Mouse (Mus musculus) bone marrow macrophage, adult 2 months (primary cell): ENCODE results near the gene Exoc6b. TPM values are rescaled to one million over a fixed set of nuclear protein-coding genes. Genes with fewer than 3 reads are reported as not detected.
"Not testable (repeated sequence)": the region's sequence is repeated elsewhere in the genome, so short reads cannot be mapped to it uniquely, and the experiment has no call there.

Experiments used
- H3K27ac ChIP-seq: 2 replicates; pipeline ENCODE4 v1.5.1; 2012; ENCODE audit warnings: low read depth, low read length; ENCODE audit not compliant: insufficient read depth
- H3K4me1 ChIP-seq: 2 replicates; pipeline ENCODE4 v1.6.1; 2012; ENCODE audit warnings: low read length; ENCODE audit not compliant: control insufficient read depth, insufficient read depth
- H3K4me3 ChIP-seq: 2 replicates; pipeline ENCODE4 v1.5.1; 2012; ENCODE audit warnings: mild to moderate bottlenecking, low read length, moderate library complexity; ENCODE audit not compliant: insufficient read depth
- CTCF ChIP-seq: IDR thresholded peaks from 2 replicates; pipeline ENCODE4 v1.5.1; 2012; ENCODE audit warnings: low read depth, mild to moderate bottlenecking, low read length, moderate library complexity
- POLR2A ChIP-seq: IDR thresholded peaks from 2 replicates; pipeline ENCODE4 v1.6.1; 2012; ENCODE audit warnings: mild to moderate bottlenecking, low read depth, low read length, borderline replicate concordance
- polyA plus RNA-seq: library from polyadenylated mRNA; stranded (reverse); fragments of >200 nt; gene quantifications from 2 replicates; pipeline ENCODE4 v1.2.4, GENCODE M21; 2012; ENCODE audit not compliant: missing spikeins, insufficient read depth, insufficient read length

Gene Exoc6b
- polyA plus RNA-seq, 1 experiment, result 18.8 TPM

DNA sequence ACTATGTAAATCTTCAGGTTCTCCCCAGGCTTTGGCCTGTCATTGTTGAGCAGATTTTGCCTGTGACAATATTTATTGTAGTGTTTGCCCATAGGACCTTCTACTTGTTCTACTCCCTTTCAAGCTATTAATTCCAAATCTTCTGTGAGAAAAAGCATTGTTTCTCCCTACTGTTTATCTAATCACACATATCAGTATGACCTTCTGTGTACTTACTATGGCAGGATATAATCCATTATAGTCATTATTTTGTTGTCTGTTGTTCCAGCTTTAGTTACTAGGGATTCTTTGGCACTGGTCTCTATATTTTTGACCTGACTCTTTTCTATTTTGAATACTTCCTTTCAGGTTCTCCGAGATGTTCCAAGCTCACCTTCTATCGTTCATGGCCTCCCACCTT, 442.9 kb downstream of the Exoc6b start:
- Histone ChIP-seq H3K4me3 (no peak overlapping the region), H3K27ac (no peak overlapping the region), H3K4me1 (peaks cover 18% of the 10 kb centered on the region)
- TF ChIP-seq CTCF, result no peak
- no peak for TF ChIP-seq POLR2A

DNA sequence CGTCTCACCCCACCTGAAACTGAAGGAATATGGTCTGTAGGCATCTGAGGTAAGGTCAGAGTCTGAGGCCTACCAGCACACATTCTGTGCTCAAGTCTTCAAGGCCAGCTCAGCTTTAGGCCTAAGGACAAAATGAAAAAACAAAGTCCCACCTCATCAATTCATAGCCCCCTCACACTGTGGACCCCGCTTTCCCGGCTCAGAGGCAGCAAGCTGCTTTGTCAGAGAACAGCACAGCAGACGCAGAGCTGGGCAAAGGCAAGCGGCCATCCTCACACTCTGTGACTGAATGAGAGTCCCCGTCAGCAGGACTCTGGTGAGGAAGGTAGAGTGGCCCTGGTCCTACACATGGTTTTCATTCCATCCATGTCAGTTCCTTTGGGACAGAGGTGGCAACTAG, 450.1 kb downstream of the Exoc6b start:
- no peak overlapping the region for H3K4me3 ChIP-seq
- H3K27ac ChIP-seq, result no peak overlapping the region
- TF ChIP-seq POLR2A (no peak), CTCF (no peak)
- H3K4me1 ChIP-seq, result peaks cover 18% of the 10 kb centered on the region

DNA sequence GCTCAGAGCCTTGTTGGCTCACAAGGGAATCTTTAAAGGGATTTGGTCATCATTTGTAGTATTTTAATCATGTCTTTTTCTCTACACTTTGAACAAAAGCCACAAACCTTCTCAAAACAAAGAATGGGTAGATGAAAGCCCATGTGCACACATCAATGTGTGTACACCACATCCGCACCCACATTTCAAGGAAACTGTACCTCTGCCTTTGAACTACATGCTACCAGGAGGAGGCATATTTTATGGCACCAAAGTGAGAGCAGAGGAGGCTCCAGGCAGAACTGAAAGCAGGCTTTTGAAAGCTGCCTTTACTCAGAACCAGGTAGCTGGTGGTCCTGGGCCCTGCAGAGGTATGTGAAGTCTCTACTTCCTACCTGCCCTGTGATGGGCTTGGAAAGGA, 452.3 kb downstream of the Exoc6b start:
- TF ChIP-seq CTCF (no peak), POLR2A (no peak)
- Histone ChIP-seq H3K27ac (no peak overlapping the region), H3K4me1 (no peaks in the 10 kb centered on the region), H3K4me3 (no peak overlapping the region)

DNA sequence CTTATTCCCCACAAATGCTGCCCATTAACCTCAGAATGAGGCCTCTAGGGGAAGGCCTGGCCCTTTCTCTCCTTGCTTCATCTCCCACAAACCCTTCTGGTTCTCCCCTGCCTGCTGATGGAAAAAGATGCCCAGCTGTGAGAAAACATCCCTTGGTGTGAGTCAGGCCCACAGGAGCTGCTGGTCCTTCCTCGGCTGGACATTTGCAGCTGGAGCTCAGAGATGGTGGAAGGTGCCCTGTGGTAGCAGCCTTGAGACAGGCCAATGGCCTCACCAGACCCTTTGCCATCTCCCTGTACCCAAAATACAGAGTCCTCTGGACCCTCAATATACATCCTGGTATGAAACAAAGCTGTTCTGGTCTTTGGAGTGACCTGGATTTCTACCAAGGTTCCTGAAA, 452.7 kb downstream of the Exoc6b start:
- TF ChIP-seq POLR2A (no peak), CTCF (no peak)
- Histone ChIP-seq H3K4me1 (no peaks in the 10 kb centered on the region), H3K27ac (no peak overlapping the region), H3K4me3 (no peak overlapping the region)

DNA sequence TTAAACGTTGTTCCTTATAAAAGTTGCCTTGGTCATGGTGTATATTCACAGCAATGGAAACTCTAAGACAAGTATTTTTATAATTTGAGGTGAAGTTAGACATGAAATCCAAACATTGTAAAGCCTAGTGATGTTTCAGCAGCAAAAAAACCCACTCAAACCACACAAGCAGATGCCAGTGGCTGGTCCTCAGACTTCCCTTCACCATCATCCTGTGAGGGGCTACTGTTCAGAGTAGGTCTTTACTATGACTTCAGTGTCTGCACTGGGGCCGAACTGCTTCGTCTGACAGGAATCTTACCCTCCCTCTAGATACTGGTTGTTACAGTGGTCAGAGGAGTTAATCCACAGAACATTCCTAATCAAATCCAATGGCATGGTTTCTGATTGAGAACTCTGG, 455.8 kb downstream of the Exoc6b start:
- Histone ChIP-seq H3K4me1 (no peaks in the 10 kb centered on the region), H3K4me3 (no peak overlapping the region), H3K27ac (no peak overlapping the region)
- TF ChIP-seq POLR2A (no peak), CTCF (no peak)

DNA sequence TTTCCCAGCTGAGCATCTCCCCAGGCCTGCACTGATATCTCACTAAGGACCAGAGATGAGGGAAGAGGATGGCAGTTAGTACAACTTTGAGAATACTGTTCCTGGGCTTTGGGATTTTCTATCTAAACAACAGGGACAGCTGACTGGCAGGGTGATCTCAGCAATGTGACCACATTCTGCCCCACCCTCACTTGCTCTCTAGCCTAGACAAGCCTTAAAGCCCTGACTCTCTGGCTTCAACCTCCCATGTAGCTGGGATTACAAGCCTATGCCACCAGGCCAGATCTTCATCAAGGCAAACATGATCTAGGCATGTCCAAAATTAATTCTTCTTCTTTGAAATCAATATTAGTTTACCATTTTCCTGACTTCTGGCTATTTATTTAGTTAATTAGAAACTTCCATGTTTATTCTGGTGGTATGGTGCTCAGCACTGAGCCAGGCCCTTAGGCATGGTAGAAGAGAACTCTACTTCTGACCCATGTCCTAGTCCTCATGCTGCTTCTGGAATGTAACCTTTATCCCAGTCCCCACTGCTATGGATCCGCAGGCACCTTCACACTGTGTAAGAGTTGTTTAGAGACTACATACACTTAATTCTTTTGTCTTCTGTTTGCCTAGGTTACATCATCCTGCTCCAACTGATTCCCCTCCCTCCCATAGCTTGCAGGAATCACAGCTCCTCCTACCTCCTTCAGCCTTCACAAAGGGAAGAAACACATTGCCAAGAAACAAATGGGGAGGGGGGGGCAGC, 468.0 kb downstream of the Exoc6b start:
- Histone ChIP-seq H3K4me1 (no peaks in the 10 kb centered on the region), H3K27ac (no peak overlapping the region), H3K4me3 (no peak overlapping the region)
- no peak for TF ChIP-seq CTCF
- TF ChIP-seq POLR2A, result no peak

DNA sequence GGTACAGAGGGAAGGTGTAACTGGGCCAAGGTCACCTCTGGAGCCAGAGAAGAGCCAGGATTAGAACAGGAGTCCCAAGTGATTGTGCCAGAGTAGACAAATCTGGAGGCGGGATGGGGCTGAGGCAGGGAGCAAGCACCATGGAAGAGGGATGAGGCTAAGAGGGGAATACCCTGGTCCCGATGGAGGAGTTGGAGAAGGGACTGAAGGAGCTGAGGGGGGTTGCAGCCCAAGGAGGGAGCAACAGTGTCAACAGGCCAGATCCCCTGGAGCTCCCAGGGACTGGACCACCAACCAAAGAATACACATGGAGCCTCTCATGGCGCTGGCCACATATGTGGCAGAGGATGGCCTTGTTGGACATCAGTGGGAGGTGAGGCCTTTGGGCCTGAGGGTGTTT, 470.0 kb downstream of the Exoc6b start:
- H3K4me3 ChIP-seq, H3K27ac ChIP-seq, H3K4me1 ChIP-seq: not testable (repeated sequence)

DNA sequence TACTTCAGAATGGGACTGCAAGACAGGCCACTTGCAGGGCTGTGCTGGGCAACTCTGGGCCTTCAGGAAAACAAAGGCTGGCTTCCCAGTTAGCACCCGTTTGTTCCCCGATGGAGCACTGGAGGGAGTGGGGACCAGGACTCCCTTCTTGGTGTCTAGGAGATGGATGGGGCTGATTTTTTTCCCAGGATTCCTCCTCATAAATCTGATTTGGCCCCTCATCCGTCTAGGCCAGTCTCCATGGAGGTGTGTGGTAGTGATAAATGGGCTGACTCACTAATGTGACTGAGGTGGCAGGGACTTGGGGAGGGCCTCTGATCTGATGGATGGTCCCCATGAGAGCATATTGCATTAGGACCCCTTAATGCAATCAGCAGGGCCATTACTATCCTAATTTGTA, 470.6 kb downstream of the Exoc6b start:
- TF ChIP-seq POLR2A (no peak), CTCF (no peak)
- no peaks in the 10 kb centered on the region for H3K4me1 ChIP-seq
- no peak overlapping the region for H3K27ac ChIP-seq
- H3K4me3 ChIP-seq, result no peak overlapping the region

DNA sequence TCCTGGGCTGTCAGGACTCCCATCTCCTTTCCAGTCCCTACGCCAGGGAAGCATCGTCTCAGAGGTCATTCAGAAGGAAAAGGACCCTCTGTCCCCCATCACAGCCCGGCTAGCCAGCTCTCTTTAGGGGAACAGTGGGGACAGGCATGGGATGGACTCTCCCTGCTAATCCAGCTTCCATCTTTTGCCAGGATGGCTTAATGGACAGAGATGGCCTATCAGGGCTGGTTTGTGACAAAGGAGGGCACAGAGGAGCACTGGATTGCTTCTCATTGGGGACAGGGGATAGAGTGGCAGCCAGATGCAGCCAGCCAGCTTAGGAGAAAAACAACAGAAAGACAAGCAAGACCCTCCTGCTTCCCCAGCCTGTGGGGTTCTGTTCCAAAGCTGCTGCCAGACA, 474.7 kb downstream of the Exoc6b start:
- H3K27ac ChIP-seq, result no peak overlapping the region
- no peaks in the 10 kb centered on the region for H3K4me1 ChIP-seq
- no peak overlapping the region for H3K4me3 ChIP-seq
- TF ChIP-seq CTCF (no peak), POLR2A (no peak)

DNA sequence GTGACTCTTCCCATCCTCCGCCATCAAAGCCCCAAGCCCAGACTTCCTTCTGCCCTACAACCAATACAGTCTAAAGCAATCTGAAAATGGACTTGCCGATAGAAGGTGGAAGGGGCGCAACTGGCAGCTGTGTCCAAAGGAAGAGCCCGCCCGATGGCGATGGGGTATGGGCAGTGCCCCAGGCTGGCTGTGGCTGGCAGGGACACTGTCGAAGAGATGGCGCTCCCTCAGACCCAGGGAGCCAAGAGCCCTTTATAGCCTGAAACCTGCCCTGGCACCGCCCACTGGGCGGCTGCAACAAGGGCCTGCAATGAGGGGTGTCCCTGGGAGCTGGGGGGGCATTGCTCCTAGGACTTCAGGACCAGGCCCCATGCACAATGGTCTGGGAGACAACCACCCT, 475.6 kb downstream of the Exoc6b start, which contains the start of gene Cyp26b1:
Gene Cyp26b1 (minus strand): TSS at position 216 of the 400 bp plus-strand sequence.
- H3K4me3 ChIP-seq, result no peak within 1 kb of the TSS
- no peak within 1 kb of the TSS for H3K27ac ChIP-seq
- no peak for TF ChIP-seq POLR2A
- no peak for TF ChIP-seq CTCF
- no peaks in the 10 kb centered on the region for H3K4me1 ChIP-seq
